Mouse (Mus musculus) myocyte (in vitro differentiated cells): ENCODE measurements around the gene Prkg1.

ENCODE experiments used
- E2F4 ChIP-seq: IDR thresholded peaks from one replicate; pipeline ENCODE4 v1.6.1; 2011; ENCODE audit warnings: mild to moderate bottlenecking, control low read depth, moderate library complexity; ENCODE audit not compliant: insufficient read depth
- MAX ChIP-seq: IDR thresholded peaks from one replicate; pipeline ENCODE4 v1.6.1; 2011; ENCODE audit warnings: low read depth, mild to moderate bottlenecking, control low read depth
- POLR2A ChIP-seq: IDR thresholded peaks from one replicate; pipeline ENCODE4 v1.6.1; 2011; ENCODE audit warnings: low read depth, mild to moderate bottlenecking, control low read depth, moderate library complexity; ENCODE audit not compliant: insufficient read length
- USF1 ChIP-seq: IDR thresholded peaks from one replicate; pipeline ENCODE4 v1.6.1; 2011; ENCODE audit warnings: low read depth, mild to moderate bottlenecking, control low read depth, moderate library complexity

DNA sequence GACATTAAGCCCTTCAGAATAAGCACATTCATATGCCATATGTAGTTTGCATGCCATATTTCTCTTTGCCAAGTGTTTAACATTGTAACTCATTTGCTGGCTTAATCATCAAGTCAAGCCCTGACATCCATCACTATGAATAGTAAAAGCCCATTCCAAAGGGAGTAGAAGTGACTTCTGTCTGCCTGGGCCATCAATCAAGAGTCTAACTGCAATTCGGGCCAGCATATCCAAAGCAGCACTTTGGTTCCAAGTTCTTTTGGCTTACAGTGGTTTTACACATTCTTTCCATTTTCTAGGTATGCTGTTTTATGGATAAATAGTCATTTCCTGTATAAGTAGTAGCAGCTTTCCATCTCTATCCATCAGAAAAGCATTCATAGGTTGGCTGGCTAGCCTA, 409.9 kb downstream of the Prkg1 start:
- no peak for TF ChIP-seq E2F4
- TF ChIP-seq POLR2A = no peak
- TF ChIP-seq MAX = no peak
- TF ChIP-seq USF1 = no peak
